12 mouse cellular contexts compared by ENCODE assay signal in the genomic region with DNA sequence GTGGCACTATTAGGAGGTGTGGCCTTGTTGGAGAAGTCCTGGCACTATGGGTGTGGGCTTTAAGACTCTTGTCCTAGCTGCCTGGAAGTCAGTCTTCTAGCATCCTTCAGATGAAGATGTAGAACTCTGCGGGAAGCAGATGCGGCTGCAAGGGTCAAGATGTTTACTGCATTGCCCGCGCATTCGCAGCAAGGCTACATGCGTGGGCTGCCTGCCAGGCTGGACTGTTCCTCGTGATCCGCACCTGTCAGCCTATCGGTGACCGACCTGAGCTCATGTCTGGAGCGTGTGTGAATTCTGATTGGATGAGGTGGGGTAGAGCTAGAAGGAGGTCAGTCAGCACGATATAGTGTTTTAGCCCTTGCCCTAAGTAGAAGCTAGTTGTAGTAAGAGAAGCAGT.
"Had no signal": no experiment of that assay in that cellular context is flagged by ENCODE, and none has a peak within 500 bp of the region (broad histone marks: within the 10 kb centered on the region; RNA-seq: fewer than 3 reads in every experiment).

No protein-coding gene starts in this region.

- H3K4me3 ChIP-seq: left cerebral cortex, adult 2 months; limb, embryonic 10.5 days; liver, embryonic 15.5 days; midbrain, embryonic 15.5 days; neural tube, embryonic 12.5 days had no signal

- H3K27me3 ChIP-seq: liver, embryonic 15.5 days; midbrain, embryonic 15.5 days; neural tube, embryonic 12.5 days had no signal

- H3K9me3 ChIP-seq: limb, embryonic 10.5 days; liver, embryonic 15.5 days; midbrain, embryonic 15.5 days; neural tube, embryonic 12.5 days had no signal

- ATAC-seq: lung, postnatal 0 days; midbrain, embryonic 15.5 days had no signal

- H3K4me2 ChIP-seq: liver, embryonic 11.5 days; liver, embryonic 15.5 days; midbrain, embryonic 15.5 days; neural tube, embryonic 12.5 days had no signal

- DNase-seq: kidney, postnatal 25 days; lung, adult 2 months; lung, postnatal 36 days; thymus, adult 18-20 months; thymus, postnatal 14 days had no signal

- H3K9ac ChIP-seq: liver, embryonic 15.5 days; midbrain, embryonic 15.5 days; neural tube, embryonic 12.5 days had no signal

- H3K27ac ChIP-seq: left cerebral cortex, adult 2 months; limb, embryonic 10.5 days; liver, embryonic 15.5 days; midbrain, embryonic 15.5 days; neural tube, embryonic 12.5 days had no signal
